Mouse (Mus musculus): ENCODE data around the gene Tmem63b.
A peak's percentile ranks its signal among the peaks of the same experiment; 100 is the strongest.

Tmem63b gene

DNA sequence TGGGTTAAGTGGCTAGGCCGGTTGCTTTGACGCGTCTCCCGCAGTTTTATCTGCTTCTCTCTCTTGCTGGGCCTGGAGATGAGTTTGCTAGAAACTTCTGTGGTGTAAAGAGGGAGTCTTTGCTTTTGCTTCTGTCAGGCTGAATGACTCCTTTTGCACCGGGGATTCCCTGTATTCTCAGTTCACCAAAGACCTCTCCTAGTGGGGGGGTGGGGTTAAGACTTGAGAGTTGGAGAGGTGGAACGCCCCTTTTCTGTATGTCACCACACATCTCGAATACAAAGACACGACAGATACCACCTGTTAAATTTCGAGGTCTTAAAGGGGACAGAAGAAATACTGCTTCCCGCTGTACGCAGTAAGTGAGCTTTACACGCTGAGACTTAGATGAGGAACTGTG is at the start of gene Tmem63b:
Gene Tmem63b (minus strand): TSS at position 190 of the 400 bp plus-strand sequence.
- DNase-seq = no peak

DNA sequence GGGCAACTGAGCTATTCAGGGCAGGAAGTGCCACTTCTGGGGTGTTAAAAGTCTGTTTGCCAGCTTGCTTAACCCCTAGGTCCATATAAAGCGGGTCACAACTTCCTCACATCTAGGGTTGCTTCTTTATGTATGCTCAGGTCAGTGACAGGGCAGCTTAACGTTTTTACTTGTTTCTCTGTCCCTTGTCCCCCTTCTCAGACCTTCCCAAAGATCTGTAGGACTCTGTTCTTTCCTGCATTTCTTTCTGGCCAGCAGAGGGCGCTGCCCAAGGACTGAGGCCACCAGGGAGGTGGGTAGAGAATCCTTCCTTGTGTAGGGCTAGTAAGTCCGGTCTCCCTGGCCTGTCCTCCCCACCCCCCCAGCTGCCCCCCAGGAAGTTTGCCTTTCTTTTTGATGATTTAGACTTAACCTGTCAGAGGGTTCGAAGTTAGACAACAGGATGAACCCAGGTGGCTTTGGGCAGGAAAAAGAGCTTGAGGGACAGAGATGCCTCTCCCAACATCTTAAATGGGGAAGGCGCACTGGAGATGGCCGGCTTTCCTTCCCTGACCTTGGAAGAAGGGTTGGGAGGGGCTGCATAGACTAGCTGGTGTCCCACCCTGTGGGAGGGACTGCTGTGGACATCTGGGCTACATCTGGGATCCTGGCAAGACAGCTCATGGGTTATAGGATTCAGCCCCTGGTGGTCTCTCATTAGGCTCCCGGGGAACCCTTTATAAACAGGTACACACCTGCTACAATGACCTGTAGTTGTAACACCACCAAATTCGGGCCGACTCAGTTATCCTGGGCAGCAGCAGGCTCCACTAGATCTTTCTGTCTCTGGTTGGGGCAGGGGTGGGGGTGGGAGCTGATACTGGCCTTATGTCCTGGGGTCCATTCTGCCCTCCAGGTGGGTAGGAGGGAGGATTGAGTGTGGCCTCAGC is 48.9 kb upstream of the Tmem63b start:
- DNase-seq = peak; percentile 77 to 80

DNA sequence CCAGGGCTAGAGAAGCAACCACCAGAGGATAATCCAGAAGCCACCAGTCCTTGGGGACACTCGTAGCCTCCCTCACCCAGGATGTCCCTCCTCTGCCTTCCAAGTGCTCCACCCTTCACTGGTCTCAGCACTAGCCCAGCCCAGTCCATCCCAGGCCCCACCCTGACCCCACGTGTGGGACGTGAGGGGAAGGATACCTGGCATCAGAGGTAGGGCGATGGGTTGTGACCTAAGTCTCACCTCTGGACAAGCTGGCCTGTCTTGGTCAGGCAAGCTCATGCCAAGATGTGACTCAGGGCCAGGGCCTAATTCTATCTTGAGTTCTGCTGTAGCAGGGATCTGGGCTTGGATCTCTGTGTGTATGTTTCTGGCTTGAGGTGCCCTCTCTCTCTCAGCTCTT is 48.2 kb upstream of the Tmem63b start:
- DNase-seq = no peak

DNA sequence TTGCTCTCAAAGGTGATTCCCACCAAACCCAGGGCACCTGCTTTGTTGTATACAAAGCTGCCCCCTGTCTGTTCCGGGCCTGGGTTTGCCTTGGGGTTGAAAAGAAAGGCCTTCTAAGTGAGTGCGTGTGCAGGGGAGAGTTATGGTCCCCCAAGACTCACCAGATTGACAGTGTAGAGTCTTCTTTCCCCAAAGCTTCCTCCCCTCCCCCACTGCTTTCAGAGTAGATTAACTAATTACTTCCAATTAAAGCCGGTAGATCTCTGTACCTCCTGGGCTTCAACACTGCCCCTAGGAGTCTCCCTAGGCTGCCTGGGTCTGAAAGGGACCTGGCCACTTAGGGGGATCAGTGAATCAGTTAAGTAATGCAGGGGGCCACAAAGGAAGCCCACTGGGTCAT is 47.6 kb upstream of the Tmem63b start:
- no peak for DNase-seq

DNA sequence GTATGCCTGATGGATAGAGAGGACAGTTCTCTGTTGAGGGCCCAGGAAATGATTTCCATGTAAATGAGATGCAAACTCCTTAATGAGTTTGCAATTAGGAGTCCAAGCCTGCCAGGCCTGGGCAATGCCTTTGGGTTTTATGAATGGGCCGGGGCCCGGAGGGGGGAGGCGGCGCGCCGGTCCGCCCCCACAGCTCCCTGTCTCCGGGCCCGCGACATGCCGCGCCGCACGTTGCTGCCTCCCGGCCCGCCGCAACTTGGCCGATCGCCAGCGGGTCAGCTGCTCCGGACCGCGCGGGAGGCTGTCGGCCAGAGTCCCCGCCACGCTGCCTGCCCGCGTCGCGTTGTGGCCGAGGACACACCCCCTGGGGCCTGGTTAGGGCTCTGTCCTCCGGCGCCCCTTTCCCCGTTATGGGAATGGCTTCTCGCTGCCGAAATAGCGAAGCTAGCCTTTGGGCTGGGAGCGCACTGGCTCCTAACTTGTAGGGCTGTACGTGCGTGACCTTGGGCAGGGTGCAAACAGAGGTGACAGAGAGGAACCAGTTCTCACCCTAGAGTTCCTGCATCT is 47.1 kb upstream of the Tmem63b start, which contains the start of gene 1600014C23Rik:
Gene 1600014C23Rik (minus strand): TSS at position 110 of the 567 bp plus-strand sequence.
- DNase-seq = peak in 1 of 2 experiments; percentile 37

DNA sequence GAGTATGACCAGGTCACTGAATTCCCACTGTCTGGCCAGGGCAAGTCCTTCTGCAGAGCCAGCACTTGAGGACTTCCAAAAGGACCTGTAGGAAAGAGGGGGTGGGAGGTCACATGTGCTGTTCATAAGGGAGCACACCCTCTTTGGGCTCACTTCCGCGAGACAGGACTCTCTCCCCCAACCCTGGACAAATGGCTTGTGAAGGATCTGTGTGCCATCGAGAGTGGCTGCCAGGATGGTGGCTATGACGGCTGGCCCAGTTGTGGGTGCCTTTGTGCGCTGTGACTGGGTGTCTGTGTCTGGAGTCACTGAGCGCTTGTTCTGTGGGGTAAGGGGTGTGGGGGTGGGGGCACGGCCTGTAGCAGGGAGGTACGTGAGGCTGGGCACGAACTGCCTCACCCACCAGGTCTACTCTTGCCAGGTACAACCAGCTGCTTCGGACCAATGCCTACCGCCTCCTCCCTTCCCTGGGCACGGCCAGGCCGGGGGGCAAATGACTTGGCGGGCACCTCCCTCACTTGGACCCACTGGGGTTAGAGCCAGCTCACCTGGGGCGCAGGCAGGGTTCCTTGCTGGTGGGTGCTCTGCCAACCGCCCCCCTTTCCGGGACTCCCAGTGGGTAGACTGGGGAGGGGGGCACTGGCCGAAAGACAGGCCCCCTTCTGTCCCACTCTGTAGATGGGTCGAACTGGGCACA is 46.5 kb upstream of the Tmem63b start:
- no peak for DNase-seq

DNA sequence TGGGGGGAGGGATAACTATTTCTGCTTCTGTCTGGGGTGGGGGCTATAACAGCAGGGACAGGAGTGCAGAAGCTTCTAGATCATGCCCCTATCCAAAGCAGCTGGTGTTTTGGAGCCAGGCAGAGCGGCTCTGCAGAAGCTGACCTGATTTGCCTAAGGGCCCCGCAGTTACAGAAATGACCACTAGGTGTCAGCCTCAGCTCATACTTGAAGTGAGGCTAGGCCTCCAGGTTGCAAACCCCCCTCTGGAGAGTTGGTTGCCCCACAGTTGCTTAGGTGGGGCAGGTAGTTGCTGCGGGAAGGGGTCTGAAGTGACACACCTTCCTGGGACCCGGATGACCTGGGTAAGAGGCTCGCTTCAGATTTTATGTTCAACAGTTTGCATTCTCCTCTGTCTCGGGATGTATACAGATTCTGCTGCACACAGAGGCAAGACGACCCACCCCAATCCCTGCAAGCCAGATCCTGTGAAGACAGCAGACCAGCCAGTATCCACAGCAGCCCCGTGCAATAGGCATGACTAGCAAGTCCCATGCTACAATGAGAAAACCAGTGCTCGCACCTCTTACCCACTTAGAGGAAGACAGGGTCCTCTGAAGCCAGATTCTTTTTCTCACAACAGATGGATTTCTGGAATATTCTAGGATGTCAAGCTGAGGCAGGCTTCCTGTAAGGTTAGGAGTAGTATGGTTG is 44.6 kb upstream of the Tmem63b start:
- peak; percentile 80 to 83 for DNase-seq

DNA sequence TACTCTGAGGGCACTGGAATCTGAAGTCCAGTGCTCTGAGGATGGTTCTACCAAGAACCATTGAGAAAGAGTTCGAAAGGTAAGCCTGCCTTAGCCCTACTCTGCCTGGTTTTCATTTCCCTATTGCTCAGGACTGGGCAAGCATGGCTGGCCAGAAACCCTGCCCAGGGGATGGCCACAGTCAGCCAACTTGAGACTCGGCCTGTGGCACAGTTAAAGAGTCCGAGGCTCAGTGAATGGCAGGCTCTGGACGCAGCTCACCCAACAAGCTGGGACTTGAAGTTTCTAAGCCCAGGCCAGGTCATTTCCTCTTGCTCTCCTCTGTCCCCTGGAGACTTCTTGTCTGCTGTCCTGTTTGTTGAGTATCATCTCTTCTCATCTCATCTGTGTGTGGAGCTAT is 44.0 kb upstream of the Tmem63b start:
- no peak for DNase-seq

DNA sequence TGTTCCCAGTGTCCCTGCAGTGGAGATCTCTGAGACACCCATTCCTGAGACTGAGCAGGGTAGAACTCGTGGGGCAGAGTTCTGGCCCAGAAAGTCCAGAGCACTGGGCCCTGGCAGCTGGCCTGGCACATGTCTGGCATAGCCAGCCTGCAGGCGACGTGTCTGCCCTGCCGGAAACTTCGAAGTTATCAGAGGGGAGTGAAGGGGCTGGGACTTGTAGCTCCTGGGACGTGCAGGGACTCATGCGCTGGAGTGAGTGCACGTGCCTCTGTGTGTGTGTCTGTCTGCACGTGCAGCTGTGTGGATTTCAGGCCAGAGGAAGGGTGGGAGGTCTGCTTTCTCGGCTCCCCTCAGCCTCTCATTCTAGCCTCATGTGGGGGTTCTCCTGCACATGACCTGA is 42.7 kb upstream of the Tmem63b start:
- no peak for DNase-seq

DNA sequence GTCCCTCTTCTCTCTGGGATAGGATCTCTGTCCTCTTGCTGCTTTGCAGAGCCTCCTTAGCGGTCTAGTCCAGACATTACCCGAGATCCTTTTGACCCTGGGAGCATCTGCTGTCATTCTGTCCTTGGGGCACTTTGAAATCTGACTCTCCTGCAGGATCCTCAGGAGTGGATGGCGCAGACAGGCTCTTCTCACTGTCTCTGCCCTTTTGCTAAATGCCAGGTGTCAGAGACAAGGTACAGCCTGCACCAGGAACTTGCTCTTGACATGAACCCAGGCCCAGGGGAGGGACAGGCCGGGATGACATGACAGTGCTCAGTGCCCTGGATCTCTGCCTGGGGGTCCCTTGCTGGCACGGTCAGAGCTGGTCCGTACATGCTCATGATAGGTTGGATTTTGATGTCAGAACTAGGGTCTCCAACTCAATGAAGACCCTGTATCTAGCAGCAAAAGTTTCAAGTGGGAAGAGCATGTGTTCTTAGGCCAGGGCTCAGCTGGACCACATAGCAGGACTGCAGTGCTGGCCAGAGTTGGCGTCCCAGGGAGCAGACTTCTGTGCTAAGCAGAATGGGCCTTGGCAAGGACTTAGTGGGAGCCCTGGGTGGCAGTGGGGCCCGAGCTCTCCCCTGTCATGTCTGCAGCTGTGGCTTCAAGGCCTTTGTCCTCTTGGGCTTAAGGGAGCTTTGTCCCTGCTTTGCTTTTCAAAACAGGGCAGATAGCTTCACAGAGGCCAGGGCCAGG is 41.4 kb upstream of the Tmem63b start:
- no peak for DNase-seq

DNA sequence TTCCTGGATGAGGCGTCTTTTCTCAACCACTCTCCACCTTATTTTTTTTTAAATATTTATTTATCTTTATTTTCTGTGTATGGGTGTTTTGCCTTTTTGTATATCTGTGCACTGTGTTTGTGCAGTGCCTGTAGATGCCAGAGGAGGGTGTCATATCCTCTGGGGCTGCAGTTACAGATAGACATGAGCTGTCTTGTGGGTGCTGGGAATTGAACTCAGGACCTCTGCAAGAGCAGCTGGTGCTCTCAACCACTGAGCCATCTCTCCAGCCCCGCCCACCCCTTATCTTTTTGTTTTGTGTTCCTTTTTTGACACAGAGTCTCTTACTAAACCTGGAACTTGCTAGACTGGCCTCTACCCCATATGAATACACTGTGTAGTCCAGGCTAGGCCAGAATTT is 40.8 kb upstream of the Tmem63b start:
- no peak for DNase-seq

DNA sequence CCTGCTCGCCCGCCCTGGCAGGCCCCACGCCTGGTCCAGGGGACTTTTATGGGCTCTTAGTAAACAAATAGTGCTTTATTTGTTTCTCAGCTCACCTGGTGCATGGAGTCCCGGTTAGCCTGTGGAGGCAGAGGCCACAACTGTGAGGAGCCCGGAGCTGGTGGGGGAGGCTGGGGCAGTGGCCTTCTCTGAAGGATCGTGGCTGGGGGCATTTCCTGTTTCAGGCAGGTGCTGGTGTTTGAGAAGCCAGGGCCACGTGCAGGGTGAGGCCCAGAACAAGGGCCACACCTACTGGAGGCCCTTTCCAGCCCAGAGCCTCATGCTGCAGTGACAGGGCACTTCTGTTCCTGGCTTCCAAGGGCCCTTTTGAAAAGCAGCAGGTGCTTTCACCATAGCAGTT is 39.5 kb upstream of the Tmem63b start:
- peak; percentile 54 to 76 for DNase-seq

DNA sequence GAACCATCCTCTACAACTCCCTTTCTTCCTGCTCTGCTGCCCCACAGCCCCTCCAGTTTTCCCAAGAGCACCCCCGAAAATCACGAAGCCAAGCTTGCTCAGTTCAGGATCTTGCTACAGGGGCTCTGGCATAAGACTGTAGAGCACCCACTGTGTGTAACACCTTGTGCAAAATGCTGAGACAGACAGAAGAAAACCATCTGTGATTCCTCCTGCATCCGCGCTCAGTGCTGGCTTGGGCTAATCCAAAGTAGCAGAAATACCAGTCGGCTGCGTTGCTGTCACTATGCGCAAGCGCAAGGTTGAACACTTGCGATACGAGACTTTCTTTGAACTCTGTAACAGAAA is 37.8 kb upstream of the Tmem63b start:
- no peak for DNase-seq

DNA sequence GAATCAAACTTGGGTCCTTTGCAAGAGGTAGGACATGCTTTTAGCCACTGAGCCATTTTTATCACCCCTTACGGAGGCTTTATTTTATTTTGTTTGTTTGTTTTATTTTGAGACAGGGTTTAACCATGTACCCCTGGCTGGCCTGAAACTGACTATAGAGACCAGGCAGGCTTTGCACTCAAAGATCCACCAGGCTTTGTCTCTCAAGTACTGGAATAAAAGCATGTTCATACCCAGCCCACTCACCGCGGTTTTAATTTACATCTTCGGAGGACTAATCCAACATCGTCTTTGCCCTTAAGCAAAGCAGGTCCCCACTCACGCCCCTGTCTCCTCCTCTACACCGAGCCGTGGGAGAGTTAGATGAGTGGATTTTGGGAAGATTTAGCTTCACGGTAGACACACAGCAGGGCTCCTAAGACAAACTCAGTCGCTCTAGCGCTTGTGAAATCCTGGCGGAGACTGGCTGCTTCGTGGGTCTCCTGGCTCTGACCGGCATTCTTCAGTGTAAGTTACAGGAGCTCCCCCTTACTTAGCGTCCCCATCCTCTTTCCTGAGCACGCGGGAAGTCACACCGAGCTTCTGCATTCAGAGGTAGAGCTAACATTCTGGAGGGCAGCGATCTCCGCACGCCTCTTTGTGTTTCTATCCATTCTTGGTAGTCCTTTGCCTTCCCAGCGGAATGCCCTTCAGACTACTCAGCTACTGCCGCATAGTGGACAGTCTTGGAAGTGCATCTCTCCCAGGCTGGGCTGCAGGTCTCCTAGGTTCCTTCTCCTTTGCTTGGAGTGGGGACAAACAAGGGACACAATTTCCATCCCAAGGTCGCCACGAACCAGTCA is 37.2 kb upstream of the Tmem63b start:
- DNase-seq = peak; percentile 72 to 79

DNA sequence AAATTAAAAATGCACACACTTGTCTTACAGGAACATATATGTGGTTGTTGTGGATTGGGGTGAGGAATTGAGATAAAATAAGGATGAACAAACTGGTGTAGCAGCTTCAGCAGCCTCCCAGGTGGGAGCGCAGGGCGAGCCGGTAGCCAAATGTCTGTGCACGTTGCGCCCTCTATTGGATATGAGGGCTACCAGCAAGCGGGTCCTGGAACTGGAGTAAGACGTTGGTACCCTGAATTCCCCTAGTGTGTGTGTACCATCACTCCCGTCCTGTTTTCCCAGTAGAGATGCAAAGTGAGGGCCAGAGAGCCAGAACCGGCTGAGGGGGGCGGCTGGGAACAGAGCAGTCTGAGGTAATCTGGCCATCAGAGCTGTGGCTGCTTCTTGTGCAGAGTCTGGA is 31.6 kb upstream of the Tmem63b start:
- peak; percentile 70 to 75 for DNase-seq

DNA sequence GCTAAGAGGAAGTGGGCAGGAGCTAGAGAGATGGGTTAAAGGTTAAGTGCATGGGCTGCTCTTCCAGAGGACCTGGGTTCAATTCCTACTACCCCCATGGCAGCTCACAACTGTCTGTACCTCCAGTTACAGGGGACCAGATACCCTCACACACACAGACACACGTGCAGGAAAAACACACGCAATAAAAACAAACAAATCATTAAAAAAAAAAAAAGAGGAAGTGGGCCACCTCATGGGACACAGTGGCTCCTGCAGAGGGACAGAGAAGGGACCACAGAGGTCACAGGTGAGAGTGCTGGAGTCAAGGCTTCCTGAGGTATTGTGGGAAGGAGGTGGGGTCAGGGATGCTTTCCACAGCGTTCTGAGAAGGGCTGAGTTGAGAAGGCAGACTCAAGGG is 24.8 kb upstream of the Tmem63b start:
- no peak for DNase-seq

DNA sequence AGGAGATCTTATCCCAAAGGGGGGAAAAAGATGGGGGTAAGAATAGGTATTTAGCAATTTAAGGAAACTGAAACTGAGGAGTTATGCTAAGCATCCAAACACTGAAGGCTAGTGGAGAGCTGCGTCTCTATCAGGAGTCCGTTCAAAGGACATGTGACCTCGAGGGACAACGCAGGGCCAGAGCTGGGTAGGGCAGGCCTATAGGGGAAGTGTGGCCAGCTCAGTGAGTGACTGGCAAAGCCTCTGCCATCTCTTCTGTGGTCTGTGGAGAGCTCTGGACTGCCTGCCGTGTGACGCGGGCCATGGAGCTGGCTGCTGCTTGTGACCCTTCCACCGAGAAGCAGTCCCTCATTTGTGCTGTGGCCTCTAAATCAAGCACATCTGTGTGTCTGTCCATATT is 23.7 kb upstream of the Tmem63b start:
- DNase-seq = no peak

DNA sequence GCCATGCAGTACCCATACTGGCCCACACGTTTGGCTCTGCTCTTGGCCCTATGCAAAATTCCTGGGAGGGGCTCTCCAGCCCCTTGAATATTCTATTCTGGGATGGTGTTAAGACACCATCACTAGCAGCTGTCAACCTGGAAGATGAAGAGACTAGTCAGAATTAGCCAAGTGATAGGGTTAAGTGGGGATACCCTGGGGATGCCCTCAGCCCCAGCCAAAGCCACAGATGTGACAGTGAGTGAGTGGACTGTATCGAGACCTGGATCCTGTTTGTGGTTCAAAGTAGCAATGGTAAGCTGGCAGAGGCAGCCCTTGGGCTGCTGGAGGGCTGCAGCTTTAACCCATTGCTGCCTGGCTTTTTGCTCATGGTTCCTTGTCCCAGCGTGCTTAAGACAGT is 23.1 kb upstream of the Tmem63b start:
- DNase-seq = no peak

DNA sequence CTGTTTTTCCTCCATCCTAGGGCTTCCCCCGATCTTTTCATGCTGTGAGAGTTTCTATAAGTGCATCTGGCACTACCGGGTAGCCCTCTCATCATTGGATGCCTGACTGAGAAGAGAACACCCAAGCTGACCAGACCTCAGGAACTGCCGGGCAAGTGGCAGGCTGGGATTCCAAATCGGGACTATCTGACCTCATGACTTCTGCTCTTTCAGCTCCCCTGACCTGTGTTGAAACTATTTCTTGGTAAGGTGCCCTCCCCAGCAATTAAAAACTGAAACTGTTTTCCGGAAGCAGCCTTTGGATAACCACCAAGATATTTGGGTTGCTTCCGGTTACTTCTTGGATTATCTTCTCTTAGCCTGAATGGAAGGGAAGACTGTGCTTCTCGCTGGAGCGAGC is 21.5 kb upstream of the Tmem63b start:
- DNase-seq = no peak

DNA sequence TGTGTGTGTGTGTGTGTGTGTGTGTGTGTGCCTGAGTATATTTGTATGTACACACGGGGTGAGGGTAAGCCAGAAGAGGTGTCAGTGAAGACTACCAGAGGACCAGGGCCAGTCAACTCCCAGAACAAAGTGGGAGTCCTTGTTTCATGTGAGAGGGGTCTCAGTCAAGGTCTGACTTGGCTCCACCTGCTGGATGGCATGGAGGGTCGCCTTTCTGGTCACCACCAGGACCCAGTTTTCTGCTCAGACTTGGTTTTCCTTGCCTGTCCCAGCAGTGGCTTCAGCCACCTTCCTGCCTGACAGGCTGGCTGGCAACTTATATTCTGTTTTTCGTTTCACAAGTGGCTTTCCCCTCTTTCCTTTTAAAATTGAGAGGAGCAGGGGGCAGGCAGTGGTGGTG is 20.7 kb upstream of the Tmem63b start:
- no peak for DNase-seq

DNA sequence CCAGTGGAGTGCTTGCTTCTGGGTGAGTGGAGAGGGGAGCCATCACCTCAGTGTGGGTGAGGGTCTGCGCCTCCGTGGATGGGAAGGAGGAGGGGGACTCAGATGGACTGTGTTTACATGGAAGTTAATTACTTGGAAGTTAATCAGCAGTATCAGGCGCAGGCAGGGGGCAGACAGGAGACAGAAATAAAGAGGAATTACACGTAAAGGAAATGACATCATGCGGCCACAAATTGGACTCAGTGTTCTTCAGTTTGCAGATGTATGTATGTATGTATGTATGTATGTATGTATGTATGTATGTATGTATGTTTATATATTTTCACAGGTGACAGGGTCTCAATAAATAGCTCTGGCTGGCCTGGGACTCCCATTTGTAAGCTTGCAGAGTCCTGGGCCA is 20.1 kb upstream of the Tmem63b start:
- DNase-seq = no peak

DNA sequence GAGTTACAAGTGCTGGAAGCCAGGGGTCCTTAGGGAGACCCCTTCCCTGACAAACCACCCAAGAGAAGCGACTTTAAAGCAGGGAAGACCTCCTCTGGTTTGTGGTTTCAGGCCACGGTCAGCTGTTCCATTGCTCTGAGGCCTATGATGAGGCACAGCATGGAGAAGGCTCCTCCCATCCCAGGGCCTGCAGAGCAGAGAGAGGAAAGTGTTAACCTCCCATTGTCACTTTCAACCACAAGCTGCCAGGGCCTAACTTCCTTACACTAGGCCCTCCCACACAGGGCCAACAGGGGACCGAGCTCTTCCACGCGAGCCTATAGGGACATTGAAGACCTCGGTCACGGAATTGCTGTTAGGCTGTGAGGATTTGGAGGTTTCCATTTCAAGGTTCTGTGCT is 16.5 kb upstream of the Tmem63b start:
- no peak for DNase-seq
